In the genomic region with DNA sequence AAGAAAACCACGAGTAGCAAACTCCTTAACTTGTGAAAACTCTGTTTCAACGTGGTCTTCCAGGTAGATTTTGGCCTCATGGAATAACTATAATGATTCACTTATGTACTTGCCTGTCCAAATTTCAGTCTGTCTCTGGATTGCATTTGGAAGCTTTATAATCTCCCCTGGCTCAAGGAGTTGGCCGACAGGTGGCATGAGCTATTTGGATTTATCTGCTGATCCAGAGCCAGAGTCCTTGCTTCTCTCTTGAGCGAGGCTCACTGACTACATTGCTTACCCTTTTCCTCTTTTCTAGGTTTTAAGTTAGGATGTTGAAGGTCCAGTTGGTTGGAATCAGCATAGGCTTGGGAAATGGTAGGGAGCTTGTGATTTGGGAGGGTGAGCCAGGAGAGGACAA, we compare ENCODE assay signal across 18 mouse cellular contexts.
DNase-seq lines count a peak whose midpoint lies in the region.
"Had no signal": no experiment of that assay in that cellular context is flagged by ENCODE, and none has a peak within 500 bp of the region (broad histone marks: within the 10 kb centered on the region; RNA-seq: fewer than 3 reads in every experiment).

No protein-coding gene starts in this region.

- H3K36me3 ChIP-seq in hindbrain, embryonic 10.5 days = no peaks in the 10 kb centered on the region
- H3K36me3 ChIP-seq: embryonic facial prominence, embryonic 15.5 days; forebrain, embryonic 10.5 days; heart, embryonic 12.5 days had no signal

- H3K9me3 ChIP-seq in hindbrain, embryonic 10.5 days = no peaks in the 10 kb centered on the region
- H3K9me3 ChIP-seq: embryonic facial prominence, embryonic 15.5 days; forebrain, embryonic 10.5 days; heart, embryonic 12.5 days had no signal

- 88% methylated on average over 4 of the region's 4 CpGs for WGBS in hindbrain, embryonic 10.5 days

- H3K27me3 ChIP-seq in hindbrain, embryonic 10.5 days (ENCODE audit: insufficient read depth, poor library complexity, severe bottlenecking) = no peaks in the 10 kb centered on the region
- H3K27me3 ChIP-seq: embryonic facial prominence, embryonic 15.5 days; heart, embryonic 12.5 days had no signal

- no peak overlapping the region for H3K4me3 ChIP-seq in hindbrain, embryonic 10.5 days
- H3K4me3 ChIP-seq: embryonic facial prominence, embryonic 15.5 days; erythroblast, embryonic 14.5 days; forebrain, embryonic 10.5 days; heart, adult 2 months; heart, embryonic 12.5 days had no signal

- no peak overlapping the region for H3K27ac ChIP-seq in hindbrain, embryonic 10.5 days
- H3K27ac ChIP-seq: embryonic facial prominence, embryonic 15.5 days; forebrain, embryonic 10.5 days; heart, adult 2 months had no signal

- DNase-seq in cerebellum, adult 11 months = peak; percentile 56
- peak; percentile 55 to 72 for DNase-seq in cerebellum, adult 18-20 months
- DNase-seq in cerebellum, adult 9-11 months = peak; percentile 80
- DNase-seq in cerebellum, postnatal 36 days = peak; percentile 54 to 55
- DNase-seq in hindbrain, embryonic 10.5 days (ENCODE audit: low spot score) = no peak
- no peak for DNase-seq in lung, postnatal 25 days (ENCODE audit: low spot score)
- DNase-seq in ovary, postnatal 14 days (ENCODE audit: low spot score) = no peak
- DNase-seq: adrenal gland, adult 2 months; adrenal gland, postnatal 25 days; embryo, embryonic 11 days; gastrocnemius, postnatal 36 days; heart, adult 2 months; kidney, adult 11 months; kidney, adult 9 months had no signal

- no peaks in the 10 kb centered on the region for H3K4me1 ChIP-seq in hindbrain, embryonic 10.5 days (replicated peaks)
- H3K4me1 ChIP-seq: embryonic facial prominence, embryonic 15.5 days; forebrain, embryonic 10.5 days; heart, embryonic 12.5 days had no signal

Comparison
In these comparisons a context has a peak if more than half of its experiments do, and no peak if none do; other contexts are left out.
1. DNase-seq: peak in cerebellum, adult 11 months (single experiment), cerebellum, adult 18-20 months (2 of 2), cerebellum, adult 9-11 months (single experiment) and cerebellum, postnatal 36 days (2 of 2); none in hindbrain, embryonic 10.5 days (single experiment), lung, postnatal 25 days (single experiment) and ovary, postnatal 14 days (single experiment).